Mouse (Mus musculus) midbrain, embryonic 14.5 days (tissue): ENCODE data around the gene Kcnip4. TPM values are rescaled to one million over a fixed set of nuclear protein-coding genes. Genes with fewer than 3 reads are reported as not detected.

Source experiments
- ATAC-seq: fragments of 200-750 bp; cut with Nextera tagmentation; 2 replicates; pipeline ENCODE4 v1.8.0; 2017; ENCODE audit warnings: moderate number of reproducible peaks, moderate library complexity; ENCODE audit not compliant: low FRiP score, low TSS enrichment
- DNase-seq: peaks from one replicate; pipeline ENCODE4 v3.0.0-alpha.2; 2015
- H3K27ac ChIP-seq: fragments of 300-500 bp; sonication (generic); replicated peaks from 2 replicates; pipeline ENCODE4 v1.5.1; 2014; ENCODE audit warnings: mild to moderate bottlenecking, low read depth, low read length, moderate library complexity
- H3K27me3 ChIP-seq: fragments of 300-500 bp; sonication (generic); 2 replicates; pipeline ENCODE4 v1.6.1; 2014; ENCODE audit warnings: low read length, control low read depth, mixed read lengths; ENCODE audit not compliant: control insufficient read depth, insufficient read depth
- H3K36me3 ChIP-seq: fragments of 300-500 bp; sonication (generic); 2 replicates; pipeline ENCODE4 v1.6.1; 2014; ENCODE audit warnings: low read length, control low read depth; ENCODE audit not compliant: control insufficient read depth, insufficient read depth
- H3K4me1 ChIP-seq: fragments of 300-500 bp; sonication (generic); 2 replicates; pipeline ENCODE4 v1.6.1; 2014; ENCODE audit warnings: mild to moderate bottlenecking, antibody characterized with exemption, low read length, control low read depth; ENCODE audit not compliant: control insufficient read depth, insufficient read depth
- H3K4me2 ChIP-seq: fragments of 300-500 bp; sonication (generic); 2 replicates; pipeline ENCODE4 v1.6.1; 2014; ENCODE audit warnings: mild to moderate bottlenecking, low read length, moderate library complexity
- H3K4me3 ChIP-seq: fragments of 300-500 bp; sonication (generic); replicated peaks from 2 replicates; pipeline ENCODE4 v1.5.1; 2014; ENCODE audit warnings: low read depth, low read length
- H3K9ac ChIP-seq: fragments of 300-500 bp; sonication (generic); replicated peaks from 2 replicates; pipeline ENCODE4 v1.6.1; 2014; ENCODE audit warnings: mild to moderate bottlenecking, low read length, moderate library complexity
- H3K9me3 ChIP-seq: fragments of 300-500 bp; sonication (generic); 2 replicates; pipeline ENCODE4 v1.6.1; 2016; ENCODE audit warnings: low read length, control low read depth, mixed read lengths; ENCODE audit not compliant: control insufficient read depth
- WGBS: fragments of 180-500 bp; shearing (Covaris S2); extraction: QIAGEN DNeasy Blood & Tissue Kit; methylation state at CpG from one replicate; pipeline ENCODE4 v1.1.7; 2014; 5-methylcytosine and 5-hydroxymethylcytosine counted together
- polyA plus RNA-seq: library from polyadenylated mRNA; unstranded; fragments of >200 nt; fragmentation: Nextera tagmentation; extraction: Ambion mirVana; gene quantifications from 2 replicates; pipeline ENCODE4 v1.2.1, GENCODE M21; 2014

The Kcnip4 gene
- 17.9 and 18.6 TPM in 2 replicates for polyA plus RNA-seq

DNA sequence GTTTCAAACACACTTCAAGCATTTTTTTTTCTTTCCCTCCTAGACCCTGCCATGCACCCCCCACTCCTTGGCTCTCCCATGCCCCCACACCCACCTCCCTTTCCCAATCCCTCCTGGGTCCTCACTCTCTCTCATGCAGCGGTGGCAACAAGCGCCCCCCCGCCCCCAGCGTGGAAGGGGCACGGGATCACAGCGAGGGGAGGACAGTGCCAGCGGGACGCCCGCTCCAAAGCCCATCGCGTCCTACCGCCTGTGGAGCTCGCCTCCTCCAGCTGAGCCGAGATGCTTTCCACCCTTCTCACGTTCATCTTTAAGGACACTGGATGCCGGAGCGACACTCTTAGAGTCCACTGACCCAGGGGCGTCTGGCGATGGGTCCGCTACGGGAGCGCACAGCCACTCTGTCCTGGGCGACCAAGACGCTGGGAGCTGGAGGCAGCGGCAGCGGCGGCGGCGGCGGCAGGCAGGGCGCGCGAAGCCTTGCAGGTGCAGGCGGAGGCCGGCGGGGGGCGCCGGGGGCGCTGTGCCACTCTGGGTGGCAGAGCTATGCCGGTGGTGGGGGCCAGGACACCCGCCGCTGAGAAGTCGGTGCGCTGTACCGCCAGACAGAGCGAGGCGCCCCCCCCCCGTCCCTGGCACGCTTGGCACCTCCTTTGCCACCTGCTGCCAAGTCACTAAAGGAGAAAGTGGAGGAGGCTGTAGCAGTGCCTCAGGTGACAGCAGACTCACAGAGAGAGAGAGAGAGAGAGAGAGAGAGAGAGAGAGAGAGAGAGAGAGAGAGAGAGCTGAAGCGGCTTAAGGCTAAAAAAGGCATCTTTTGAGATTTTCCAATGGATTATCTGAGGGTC is at the start of gene Kcnip4:
Gene Kcnip4, minus strand, starts transcription at position 514 of the 848 bp plus-strand sequence.
- Histone ChIP-seq H3K27ac (no peak within 1 kb of the TSS), H3K27me3 (peaks cover 9% of the 10 kb centered on the region; the same call in 1 of the 2 replicates)
- 1% methylated on average over 48 of the region's 50 CpGs for WGBS

DNA sequence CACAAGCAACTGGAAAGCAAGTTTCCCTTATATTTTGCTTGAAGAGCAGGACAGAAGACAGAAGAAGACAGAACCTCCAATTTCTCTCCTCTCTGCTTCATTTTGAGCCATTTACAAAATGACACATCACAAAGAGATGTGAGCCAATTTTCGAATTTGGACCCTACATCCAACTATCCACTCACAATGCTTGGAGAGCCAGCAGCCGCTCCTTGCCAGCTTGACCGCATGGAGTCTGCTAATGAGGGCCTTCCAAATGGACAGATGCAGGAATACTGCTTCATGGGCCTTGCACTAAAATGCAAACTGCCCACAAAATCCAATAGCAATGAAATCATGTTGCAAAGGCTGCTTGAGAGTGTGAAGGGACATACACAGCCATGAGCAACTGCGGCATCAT is 47.2 kb upstream of the Kcnip4 start:
- 88% methylated on average over 4 of the region's 4 CpGs for WGBS

More for the DNA sequence above, at the start of gene Kcnip4:
- ATAC-seq, result peak; percentile 86
- DNase-seq, result peak; percentile 81
- Histone ChIP-seq H3K36me3 (no peaks in the 10 kb centered on the region), H3K9ac (peak within 1 kb of the TSS; percentile 57), H3K4me1 (no peaks in the 10 kb centered on the region), H3K4me3 (peak within 1 kb of the TSS; percentile 48), H3K9me3 (no peaks in the 10 kb centered on the region), H3K4me2 (peak within 1 kb of the TSS; percentile 82)

DNA sequence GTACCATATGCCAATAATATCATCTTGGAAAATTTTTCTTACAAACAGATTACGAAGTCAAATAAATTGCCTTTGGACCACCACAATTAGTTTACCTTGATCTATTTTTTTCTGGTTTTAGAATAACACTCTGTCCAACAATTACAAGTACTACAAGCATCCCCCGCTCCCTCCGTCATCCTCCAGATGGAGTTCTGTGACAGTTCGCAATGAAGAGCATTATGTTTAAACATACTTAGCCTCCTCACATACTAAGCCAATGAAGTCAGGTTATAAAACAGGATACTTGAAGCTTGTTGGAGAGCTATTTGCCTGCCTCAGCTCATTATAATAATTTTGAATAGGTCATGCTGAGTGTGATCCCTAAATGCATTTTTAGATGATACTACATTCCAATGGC is 39.0 kb upstream of the Kcnip4 start:
- no peak for DNase-seq
- H3K27ac ChIP-seq, result no peak overlapping the region
- no peak overlapping the region for H3K4me2 ChIP-seq
- H3K36me3 ChIP-seq, result no peaks in the 10 kb centered on the region
- H3K9me3 ChIP-seq, result no peaks in the 10 kb centered on the region
- H3K27me3 ChIP-seq, result no peaks in the 10 kb centered on the region
- H3K4me1 ChIP-seq, result no peaks in the 10 kb centered on the region
- H3K4me3 ChIP-seq, result no peak overlapping the region
- 95% methylated on average over 4 of the region's 4 CpGs for WGBS
- H3K9ac ChIP-seq, result no peak overlapping the region
- no peak for ATAC-seq

More for the DNA sequence above, 47.2 kb upstream of the Kcnip4 start:
- Histone ChIP-seq H3K27ac (no peak overlapping the region), H3K9me3 (no peaks in the 10 kb centered on the region), H3K27me3 (no peaks in the 10 kb centered on the region), H3K4me3 (no peak overlapping the region), H3K9ac (no peak overlapping the region), H3K4me1 (no peaks in the 10 kb centered on the region), H3K36me3 (no peaks in the 10 kb centered on the region), H3K4me2 (no peak overlapping the region)
- ATAC-seq (no peak), DNase-seq (no peak)

DNA sequence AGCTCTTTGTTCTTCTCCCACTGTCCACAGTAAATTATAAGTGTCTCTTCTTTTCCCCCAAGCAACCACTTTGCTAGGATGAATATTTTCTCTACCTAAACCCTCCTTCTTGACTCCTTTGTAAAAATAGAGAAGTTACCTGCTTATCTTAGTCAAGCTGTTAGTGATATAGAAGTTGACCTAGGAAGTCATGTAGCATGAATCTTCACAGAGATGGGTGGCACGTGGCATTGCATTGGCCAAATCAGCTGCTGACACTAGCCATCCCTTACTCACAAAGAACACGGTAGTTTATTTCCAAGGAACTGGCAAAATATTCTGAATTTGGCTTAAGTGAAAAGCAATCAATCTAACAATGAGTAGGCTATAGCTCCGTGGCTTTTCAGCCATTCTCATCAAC is 32.7 kb upstream of the Kcnip4 start:
- Histone ChIP-seq H3K9ac (no peak overlapping the region), H3K9me3 (no peaks in the 10 kb centered on the region), H3K4me1 (no peaks in the 10 kb centered on the region), H3K27me3 (no peaks in the 10 kb centered on the region), H3K27ac (no peak overlapping the region), H3K36me3 (no peaks in the 10 kb centered on the region), H3K4me2 (no peak overlapping the region), H3K4me3 (no peak overlapping the region)
- 85% methylated on average over 3 of the region's 3 CpGs for WGBS
- DNase-seq, result no peak
- no peak for ATAC-seq

DNA sequence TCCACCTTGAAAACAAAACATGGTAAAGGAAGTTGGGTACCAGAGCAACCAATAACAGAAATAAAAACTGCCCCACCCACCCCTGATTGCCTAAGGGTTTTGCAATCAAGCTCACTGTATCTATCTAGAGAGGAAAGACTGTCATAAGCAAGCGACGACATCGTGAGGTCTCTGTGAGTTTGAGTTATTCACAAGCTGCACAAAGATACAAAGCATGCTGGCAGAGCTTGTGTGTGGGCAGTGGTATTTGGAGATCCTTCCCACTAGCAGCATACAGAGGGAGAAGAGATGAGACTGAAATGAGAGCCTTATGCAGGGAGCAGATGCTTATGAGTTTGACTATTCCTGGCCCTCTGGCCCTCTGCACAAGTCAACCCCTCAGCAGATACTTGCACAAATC is 23.2 kb upstream of the Kcnip4 start:
- ATAC-seq, result no peak
- Histone ChIP-seq H3K27ac (no peak overlapping the region), H3K9ac (no peak overlapping the region), H3K27me3 (no peaks in the 10 kb centered on the region), H3K9me3 (no peaks in the 10 kb centered on the region), H3K4me3 (no peak overlapping the region), H3K36me3 (no peaks in the 10 kb centered on the region), H3K4me1 (no peaks in the 10 kb centered on the region), H3K4me2 (no peak overlapping the region)
- WGBS, result 93% methylated on average over 3 of the region's 3 CpGs
- no peak for DNase-seq

DNA sequence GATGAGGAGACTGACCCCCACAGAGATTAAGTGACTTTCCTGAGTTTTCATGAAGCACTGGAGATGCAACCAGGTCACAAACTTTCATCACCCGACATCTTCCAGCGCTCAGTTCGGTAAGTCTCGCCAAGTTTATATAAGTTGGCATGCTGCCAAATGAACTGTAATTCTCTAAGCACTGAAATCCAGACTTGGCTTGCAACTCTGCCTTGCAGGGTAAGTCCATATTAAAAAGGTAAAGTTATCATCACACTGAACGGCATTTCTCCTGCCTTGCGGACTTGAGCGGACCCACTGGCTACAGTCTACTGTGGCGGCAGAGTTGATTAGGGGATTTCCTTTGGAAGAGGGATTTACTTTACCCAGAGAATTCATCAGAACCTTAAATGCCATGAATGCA is 4.7 kb upstream of the Kcnip4 start:
- WGBS, result 84% methylated on average over 8 of the region's 8 CpGs
- DNase-seq, result peak; percentile 44

DNA sequence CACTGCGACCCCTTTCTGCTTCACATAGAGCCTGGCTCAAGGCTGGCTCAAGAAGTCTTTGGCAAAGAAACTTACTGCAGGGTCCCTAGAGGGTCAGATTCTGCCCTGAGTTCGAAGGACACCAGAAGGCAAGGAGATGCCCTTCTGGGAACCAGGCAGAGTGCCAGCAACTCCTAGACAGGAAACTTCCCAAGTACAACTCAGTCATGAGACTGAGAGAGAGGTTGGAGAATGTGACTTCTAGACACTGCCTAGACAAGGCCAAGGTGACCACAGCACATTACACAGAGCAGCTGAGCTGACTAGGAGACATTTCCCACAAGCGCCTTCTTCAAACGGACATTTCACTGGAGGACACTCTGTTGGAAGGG is 520 bp upstream of the Kcnip4 start:
- Histone ChIP-seq H3K27me3 (peaks cover 9% of the 10 kb centered on the region; the same call in 1 of the 2 replicates), H3K9ac (no peak overlapping the region), H3K36me3 (no peaks in the 10 kb centered on the region), H3K4me1 (no peaks in the 10 kb centered on the region), H3K4me3 (peak overlapping the region; percentile 48), H3K4me2 (peak overlapping the region; percentile 82), H3K27ac (no peak overlapping the region), H3K9me3 (no peaks in the 10 kb centered on the region)
- 66% methylated on average over 4 of the region's 4 CpGs for WGBS
- DNase-seq (no peak), ATAC-seq (no peak; the same call in 1 of the 2 replicates)

More for the DNA sequence above, 4.7 kb upstream of the Kcnip4 start:
- Histone ChIP-seq H3K4me2 (no peak overlapping the region), H3K4me1 (no peaks in the 10 kb centered on the region), H3K4me3 (no peak overlapping the region), H3K27ac (no peak overlapping the region), H3K9ac (no peak overlapping the region), H3K27me3 (no peaks in the 10 kb centered on the region), H3K36me3 (no peaks in the 10 kb centered on the region), H3K9me3 (no peaks in the 10 kb centered on the region)
- no peak for ATAC-seq

DNA sequence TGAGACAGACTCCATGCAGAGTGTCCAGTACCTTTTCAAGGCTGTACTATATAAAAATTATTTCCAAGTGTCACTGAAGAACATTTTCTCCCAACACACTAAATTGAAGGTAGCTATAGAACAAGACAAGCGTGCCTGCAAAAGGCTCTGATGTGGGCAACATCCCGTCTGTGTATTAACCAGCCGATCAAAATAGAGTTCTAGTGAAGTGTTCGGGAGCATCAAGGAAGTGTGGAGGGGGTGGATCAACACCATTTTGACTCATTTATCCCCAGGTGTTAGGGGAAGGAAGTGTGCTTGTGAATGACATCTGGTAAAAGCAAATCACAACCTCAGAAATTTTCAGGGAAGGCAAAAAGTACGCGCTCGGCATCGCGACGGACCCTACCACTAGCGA is 712 bp downstream of the Kcnip4 start:
- ATAC-seq (no peak; the same call in 1 of the 2 replicates), DNase-seq (peak; percentile 33)
- Histone ChIP-seq H3K9me3 (no peaks in the 10 kb centered on the region), H3K4me2 (peak overlapping the region; percentile 82), H3K27me3 (peaks cover 9% of the 10 kb centered on the region; the same call in 1 of the 2 replicates), H3K9ac (peak overlapping the region; percentile 57), H3K4me1 (no peaks in the 10 kb centered on the region), H3K4me3 (peak overlapping the region; percentile 48), H3K27ac (no peak overlapping the region), H3K36me3 (no peaks in the 10 kb centered on the region)
- WGBS, result 7% methylated on average over 11 of the region's 11 CpGs

DNA sequence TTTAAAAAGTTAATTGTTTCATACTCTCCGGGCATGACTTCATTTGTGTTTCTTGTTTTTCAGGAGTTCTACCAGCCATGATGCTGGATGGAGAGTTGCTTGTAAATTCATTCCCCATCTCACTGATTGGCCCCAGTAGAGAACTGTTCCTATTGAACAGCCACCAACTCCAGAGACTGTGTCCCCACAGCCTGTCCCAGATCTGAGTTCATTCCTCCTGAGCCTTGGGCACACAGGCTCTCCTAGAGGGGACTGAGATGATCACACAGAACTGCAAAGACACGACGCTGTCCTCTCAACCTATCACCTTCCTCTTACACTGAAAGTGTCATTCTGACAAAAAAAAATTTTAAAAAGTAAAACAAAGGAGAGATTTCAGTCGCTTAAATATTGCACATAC is 1.7 kb downstream of the Kcnip4 start:
- Histone ChIP-seq H3K27me3 (peaks cover 9% of the 10 kb centered on the region; the same call in 1 of the 2 replicates), H3K4me1 (no peaks in the 10 kb centered on the region), H3K4me2 (no peak overlapping the region), H3K36me3 (no peaks in the 10 kb centered on the region), H3K9me3 (no peaks in the 10 kb centered on the region), H3K9ac (no peak overlapping the region), H3K27ac (no peak overlapping the region), H3K4me3 (no peak overlapping the region)
- DNase-seq (no peak), ATAC-seq (no peak)
- 82% methylated on average over 4 of the region's 4 CpGs for WGBS
